Mouse (Mus musculus) brain, adult 2 months (tissue): ENCODE data around the gene Slc13a2.

ENCODE experiments used
- DNase-seq: peaks from one replicate; pipeline ENCODE4 v3.0.0; 2011; ENCODE audit warnings: low read depth, low spot score

The Slc13a2 gene

DNA sequence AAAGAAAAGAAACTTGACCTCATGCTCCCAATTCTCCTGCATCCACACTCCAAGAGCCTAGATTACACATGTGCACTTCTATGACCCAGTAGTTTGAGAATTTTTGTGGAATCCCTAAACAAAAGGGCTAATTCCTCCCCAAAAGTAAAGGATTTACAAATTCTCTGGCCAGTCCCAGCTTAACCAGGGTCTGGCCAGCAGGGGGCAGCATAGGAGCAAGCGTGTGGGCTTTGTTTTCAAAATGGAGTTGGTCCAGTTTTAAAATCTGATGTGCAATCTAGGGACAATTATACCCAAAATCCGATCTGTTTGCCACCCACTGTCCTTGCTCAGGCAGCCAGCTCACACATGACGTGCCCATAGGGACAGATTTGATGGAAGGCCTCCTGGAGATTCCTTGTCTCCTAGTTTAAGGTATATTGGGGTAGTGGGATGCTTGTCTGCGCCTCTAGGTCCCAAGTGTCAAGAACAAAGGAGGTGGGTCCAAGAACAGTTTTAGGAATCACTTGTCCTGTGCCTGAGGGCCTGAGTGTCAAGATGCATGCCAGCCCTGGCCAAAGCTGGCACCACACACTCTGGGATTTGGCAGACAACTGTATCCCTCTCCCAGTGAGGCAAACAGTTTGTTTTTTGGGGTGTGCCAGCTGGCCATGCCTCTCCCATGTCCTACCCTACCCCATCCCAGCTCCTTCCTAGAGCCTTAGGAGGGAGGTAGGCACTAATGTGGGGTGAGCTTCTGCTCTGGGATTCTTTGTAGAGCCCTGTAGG, 66.4 kb downstream of the Slc13a2 start:
- DNase-seq, result peak; percentile 71

DNA sequence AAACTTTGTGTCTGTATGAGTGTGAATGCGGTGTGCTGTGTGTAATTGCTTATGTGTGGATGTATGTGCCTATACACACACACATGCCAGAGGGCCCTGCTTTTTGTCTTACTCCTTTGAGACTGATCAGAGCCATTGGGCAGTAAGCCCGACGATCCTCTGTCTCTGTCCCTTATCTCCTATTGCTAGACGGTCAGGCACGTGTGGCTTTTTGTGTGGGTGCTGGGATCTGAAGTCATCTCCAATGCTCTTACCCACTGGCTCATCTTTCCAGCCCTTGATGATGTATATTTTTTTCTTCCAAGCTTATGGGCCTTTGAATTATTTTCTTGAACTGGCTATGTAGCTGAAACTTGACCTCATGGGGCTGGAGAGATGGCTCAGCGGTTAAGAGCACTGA, 67.1 kb downstream of the Slc13a2 start:
- no peak for DNase-seq

DNA sequence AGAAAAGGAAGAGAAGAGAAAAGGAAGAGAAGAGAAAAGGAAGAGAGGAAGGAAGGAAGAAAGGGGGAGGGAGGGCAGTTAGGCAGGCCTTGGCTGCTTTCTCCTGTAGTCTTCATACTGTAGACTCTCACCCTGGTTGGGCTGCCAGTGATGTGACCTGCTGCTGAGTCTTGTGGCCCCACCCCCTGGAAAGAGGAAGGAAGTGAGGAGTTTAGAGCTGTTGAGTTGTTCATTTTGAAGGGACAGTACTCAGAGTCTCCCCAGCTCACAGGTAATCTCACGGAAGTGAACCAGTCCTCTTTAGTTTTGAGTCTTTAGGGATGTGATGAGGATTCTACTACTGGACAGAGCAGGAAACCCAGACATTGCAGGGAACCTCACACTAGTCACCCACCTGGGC, 68.9 kb downstream of the Slc13a2 start:
- no peak for DNase-seq

DNA sequence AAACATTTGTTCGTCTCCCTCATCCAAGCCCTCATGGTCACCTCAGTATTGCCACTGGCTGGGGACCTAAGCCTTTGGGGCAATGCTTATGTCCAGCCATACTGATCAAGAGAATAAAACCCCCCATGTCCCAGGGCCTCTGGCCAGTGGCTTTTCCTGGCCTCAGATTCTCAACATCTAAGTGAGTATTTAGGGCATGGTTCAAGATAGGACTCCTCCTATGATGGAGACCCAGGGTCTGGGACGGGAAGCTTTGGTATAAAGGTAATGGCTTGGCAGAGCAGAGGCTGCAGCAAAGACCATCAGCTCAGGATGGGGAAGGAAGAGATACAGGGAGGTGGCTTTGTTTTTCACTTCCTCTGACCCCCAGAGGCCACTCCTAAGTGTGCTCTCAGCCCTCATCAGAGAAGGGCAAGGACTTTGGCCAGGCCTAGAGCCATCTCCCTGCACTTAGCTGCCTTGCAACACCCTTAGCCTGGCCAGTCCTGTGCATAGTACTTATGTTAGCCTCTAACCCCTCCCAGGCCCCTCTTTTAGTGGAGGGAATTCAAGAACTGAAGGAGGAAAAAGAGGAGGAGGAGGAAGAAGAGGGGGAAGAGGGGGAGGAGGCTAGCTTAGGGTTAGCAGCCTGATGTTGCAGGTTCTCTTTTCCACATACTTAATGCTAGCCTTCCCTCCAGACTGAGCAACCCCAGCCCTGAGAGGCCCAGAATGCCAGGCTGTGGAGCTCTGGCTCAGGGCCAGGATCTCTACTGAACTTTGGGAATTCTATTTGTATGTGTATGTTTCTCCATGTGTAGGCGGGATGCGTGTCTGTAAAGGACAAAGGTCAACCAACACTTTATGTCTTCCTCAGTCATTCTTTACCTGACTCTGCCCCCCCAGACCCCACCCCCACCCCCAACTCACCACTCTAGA, 72.3 kb downstream of the Slc13a2 start:
- DNase-seq, result no peak

DNA sequence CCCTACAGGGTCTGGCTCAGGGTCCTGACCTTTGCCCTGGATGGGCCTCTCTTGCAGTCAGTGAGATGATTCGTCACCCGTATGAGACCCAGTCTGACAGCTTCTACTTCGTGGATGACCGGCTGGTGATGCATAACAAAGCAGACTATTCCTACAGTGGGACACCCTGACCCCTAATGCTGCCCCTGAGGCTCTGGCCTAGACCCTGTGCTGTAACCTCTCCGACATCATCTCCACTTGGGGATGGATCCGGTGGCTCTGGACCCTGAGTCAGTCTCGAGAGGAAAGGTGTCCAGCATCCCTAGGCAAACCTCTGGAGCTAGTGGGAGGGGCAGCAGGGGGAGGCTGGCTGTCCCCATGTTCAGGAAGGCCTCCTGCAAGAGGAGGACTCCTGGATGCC, 73.5 kb downstream of the Slc13a2 start:
- no peak for DNase-seq

DNA sequence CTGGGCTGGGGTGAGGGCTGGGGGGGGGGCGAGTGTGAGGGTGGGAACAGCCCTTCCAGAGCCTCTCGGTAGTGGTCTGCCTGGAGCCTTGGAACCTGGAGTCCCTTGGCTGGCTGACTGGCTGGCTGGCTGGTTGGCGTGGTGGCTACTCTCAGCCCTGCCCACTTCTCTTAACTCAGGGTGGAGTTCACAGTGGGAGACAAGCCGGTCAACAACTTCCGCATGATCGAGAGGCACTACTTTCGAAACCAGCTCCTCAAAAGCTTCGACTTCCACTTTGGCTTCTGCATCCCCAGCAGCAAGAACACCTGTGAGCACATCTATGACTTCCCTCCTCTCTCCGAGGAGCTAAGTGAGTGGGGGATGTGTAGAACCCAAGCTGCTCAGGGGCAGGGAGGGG, 74.1 kb downstream of the Slc13a2 start:
- DNase-seq, result no peak
